Mouse (Mus musculus): ENCODE results near the gene Fam13c. TPM values are rescaled to one million over a fixed set of nuclear protein-coding genes. Genes with fewer than 3 reads are reported as not detected.

Gene Fam13c
- total RNA-seq, 1 experiment from 2014 or later, result 16.9 TPM

DNA sequence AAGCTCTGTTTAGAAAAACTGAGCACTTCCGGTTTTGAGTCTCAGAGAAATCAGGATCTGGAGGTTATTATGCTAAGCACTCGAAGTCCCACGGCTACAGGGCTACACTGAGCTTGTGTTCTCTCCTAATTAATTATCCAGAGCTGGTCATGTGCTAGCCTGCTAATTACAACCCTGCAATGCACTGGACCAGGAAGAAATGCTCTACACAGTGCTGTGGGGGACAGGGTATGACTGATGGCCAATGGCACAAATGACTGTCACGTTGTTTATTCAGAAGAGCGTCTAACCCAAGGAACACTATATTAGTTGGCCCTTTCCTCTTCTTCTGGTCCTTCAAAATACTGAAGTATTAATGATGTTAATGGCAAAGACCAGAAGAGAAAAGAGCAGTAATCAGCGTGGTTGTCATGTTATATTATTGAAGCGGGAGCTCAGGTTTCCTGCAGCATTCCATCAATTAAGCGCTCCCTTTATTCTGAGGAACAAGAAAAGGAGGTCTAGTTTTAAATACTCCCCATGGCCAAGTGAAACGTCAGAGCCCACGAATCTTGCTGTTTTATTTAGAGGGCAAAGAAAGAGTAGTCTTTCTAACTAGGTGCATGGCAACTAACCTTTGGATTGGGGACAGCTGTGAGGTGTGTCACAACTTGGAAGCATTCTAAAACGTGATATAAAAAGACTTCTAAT lies 18.4 kb downstream of the Fam13c start:
- no peak for DNase-seq

- no peak for DNase-seq
Observed at GRCm38 (mm10) chr10:70465638-70466037, 25.4 kb downstream of the Fam13c start.

- no peak for DNase-seq
Observed at GRCm38 (mm10) chr10:70470836-70471235, 30.6 kb downstream of the Fam13c start.

DNA sequence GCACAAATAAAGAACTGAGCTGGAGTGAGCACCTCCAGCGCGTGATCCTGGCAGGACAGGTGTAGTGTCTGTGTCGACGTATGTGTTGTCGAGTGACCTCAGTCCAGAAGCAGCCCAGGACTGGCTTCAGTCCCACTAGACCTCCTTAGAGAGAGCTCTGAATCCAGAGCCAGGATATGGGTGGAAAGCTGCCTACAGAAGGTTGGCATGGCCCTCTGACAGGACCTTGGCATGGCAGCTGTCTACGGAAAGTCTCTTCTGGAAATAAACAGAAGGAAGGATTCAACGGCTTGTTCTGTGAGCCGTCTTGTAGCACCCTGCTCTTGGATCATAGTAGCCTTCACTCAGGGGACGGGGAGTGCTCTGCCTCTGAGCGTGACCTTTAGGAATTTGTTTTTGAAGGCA lies 37.5 kb downstream of the Fam13c start:
- DNase-seq, result peak; percentile 36

GRCm38 (mm10) chr10:70483736-70484135 lies 43.5 kb downstream of the Fam13c start:
- peak; percentile 28 for DNase-seq

- DNase-seq, result no peak
Observed at GRCm38 (mm10) chr10:70484568-70485286, 44.4 kb downstream of the Fam13c start.

DNA sequence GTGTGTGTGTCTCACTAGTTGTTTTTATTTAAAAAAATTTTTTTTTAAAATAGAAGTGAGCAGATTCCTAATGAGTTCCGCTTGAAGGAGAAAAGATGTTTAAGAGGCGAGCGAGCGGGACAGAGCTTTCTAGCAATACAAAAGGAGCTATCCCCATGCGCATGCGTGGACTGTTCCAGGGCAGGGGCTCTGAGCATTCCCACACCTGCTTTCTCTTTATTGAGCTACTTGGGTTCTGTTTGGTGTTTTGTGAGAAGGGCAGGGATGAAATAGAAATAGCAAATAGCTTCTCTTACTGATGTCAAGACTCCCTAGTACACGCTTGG lies 45.0 kb downstream of the Fam13c start:
- DNase-seq, result peak; percentile 45

DNA sequence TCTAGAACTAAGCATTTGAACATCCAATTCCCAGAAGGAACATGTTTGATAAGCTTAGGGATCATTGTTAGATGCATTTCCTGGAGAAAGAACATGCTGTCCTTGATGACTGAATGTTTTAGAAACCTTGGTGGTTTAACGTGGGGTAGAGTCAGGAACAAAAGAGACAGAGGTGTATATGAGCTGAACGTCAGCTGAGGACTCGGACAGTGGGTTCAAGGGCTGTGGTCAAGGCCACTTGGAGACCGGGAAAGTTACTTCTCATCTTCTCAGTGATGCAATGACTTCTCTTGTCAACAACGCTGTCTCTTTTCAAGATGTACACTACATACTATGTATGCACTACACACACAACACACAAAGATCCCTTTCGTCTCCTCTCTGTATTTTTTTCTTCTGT lies 46.4 kb downstream of the Fam13c start:
- DNase-seq, result no peak

GRCm38 (mm10) chr10:70493891-70494290 lies 53.6 kb downstream of the Fam13c start:
- no peak for DNase-seq

GRCm38 (mm10) chr10:70494441-70494840 lies 54.2 kb downstream of the Fam13c start:
- no peak for DNase-seq

DNA sequence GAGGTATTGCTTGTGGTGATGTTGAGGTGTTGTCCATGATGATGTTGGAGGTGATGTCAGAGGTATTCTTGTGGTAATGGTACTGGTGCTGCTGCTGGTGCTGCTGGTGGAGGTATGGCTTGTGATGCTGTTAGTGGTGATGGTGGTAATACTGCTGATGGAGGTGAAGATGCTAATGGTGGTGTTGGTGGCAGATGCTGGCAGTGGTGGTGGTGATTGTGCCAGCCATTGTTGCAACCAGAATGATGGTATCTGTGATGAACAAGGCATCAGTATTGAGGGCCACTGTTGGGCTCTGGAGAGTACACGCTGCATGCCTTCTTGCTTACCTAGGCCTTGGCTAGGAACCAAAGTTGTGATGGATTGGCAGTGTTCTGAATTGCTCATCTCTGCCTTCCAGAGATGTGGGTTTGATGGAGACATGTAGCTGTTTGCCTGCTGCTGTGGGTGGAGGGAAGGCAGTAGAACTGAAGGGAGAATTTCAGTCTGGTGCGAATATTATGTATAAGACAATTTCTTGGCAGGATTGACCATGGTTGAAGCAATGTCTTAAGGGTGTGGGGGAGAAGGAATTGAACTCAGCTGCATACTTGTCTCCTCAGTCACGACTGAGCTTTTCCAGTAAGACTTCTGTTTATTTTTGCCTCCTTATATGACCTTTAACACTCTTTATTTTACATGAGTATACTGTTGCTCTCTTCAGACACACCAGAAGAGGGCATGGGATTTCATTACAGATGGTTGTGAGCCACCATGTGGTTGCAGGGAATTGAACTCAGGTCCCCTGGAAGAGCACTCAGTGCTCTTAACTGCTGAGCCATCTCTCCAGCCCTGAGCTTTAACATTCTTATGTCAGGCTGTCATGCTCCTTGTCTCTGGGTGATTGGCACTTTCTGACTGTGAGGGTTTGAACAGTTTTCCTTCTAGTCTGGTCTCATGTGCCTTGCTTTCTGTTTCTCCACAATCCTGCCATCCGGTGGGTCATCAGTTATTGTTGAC lies 55.1 kb downstream of the Fam13c start:
- no peak for DNase-seq

GRCm38 (mm10) chr10:70496938-70497337 lies 56.7 kb downstream of the Fam13c start:
- peak; percentile 30 for DNase-seq

DNA sequence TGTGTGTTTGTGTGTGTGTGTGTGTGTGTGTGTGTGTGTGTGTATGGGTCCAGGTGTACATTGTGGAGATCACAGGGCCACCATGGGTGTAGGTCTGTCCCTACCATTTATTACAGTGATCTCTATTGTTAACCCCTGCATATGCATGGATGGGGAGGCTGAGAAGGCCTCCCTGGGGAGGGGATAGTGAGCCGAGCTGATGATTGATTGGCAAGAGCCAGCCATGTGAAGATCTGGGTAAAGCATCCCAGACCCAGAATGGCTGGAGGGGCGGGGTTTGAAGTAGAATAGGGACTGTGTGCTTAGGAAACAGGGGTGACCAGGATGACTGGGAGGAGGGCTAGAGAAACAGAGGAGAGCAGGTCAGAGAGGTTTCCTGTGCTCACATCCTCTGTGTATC lies 58.0 kb downstream of the Fam13c start:
- DNase-seq, result no peak

DNA sequence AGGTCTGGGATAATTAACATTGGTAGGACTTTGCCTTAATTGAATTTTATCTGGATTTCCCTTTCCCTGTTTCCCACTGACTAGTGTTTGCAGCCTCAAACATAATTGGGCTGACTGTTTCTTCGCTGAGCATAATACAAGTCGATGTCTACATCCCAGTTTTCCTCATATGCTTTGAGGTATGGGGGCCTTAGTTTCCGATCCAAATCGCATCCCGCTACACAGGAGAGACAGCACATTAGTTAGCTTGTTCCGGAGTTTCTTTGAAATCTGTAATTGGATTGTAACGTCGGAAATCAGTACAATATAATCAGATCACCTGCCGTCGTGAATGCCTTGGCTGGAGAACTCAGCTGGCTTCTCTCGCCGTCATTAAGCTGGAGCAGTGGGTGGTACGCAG lies 59.0 kb downstream of the Fam13c start:
- DNase-seq, result no peak

DNA sequence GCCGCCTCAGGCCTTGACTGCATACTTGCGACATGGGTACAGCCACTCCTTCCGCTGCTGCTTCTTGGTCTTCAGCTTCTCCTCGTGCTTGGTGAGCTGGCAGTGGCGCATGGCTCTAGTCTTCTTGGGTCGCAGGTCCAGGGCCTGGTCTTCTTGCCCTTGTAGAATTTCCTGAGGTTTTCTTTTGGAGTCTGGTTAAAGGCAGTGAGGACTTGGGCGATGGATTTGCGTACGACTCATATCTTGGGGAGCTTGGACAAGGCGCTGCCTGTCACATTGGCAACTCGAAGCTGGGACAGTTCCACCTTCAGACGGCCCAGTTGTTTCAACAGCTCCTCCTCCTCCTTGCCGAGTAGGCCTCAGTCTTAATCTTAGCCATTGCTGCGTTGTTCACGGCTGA lies 64.6 kb downstream of the Fam13c start:
- DNase-seq, result no peak

DNA sequence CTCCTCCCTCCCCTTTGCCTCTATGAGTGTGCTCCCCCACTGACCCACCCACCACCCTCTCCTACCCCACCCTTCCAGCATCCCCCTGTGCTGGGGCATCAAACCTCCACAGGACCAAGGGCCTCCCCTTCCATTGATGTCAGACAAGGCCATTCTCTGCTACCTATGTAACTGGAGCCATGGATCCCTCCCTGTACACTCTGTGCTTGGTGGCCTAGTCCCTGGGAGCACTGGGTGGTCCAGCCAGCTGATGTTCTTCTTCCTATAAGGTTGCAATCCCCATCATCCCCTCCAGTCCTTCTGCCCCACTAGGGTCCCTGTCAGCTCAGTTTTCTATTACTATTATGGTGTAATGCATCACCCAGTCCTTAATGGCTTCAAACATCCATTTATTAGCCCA lies 65.1 kb downstream of the Fam13c start:
- no peak for DNase-seq

- DNase-seq, result no peak
Observed at GRCm38 (mm10) chr10:70505842-70506241, 65.6 kb downstream of the Fam13c start.

GRCm38 (mm10) chr10:70506499-70507168 lies 66.4 kb downstream of the Fam13c start:
- DNase-seq, result peak; percentile 33

- no peak for DNase-seq
Observed at GRCm38 (mm10) chr10:70507880-70508279, 67.6 kb downstream of the Fam13c start.

- no peak for DNase-seq
Observed at GRCm38 (mm10) chr10:70514848-70515247, 74.6 kb downstream of the Fam13c start.

DNA sequence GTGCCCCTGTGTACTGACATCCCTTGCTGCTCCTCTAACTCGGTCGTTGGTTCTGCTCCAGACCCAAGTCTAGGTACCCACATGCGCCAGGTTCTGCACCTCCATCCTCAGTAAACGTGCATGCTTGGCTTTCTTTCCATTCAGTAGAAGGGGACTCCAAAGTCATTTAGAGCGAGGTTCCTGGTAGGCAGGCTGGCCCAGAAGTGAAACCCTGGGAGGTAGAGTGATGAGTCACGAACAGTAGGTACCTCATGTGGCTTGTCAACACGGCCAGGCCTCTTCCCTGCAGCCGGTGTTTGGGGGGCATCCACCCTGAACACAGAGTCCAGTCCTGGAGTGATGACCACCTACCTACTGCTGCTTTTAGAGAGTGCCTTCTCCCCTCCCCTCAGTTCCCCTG lies 76.4 kb downstream of the Fam13c start:
- DNase-seq, result no peak

- peak; percentile 23 for DNase-seq
Observed at GRCm38 (mm10) chr10:70519640-70520099, 79.4 kb downstream of the Fam13c start.

Data from adrenal gland, postnatal 25 days (tissue).